Mouse (Mus musculus) heart, embryonic 14.5 days (tissue): ENCODE measurements around the gene Supt20. TPM values are rescaled to one million over a fixed set of nuclear protein-coding genes. Genes with fewer than 3 reads are reported as not detected.

ENCODE experiments used
- ATAC-seq: fragments of 200-750 bp; cut with Nextera tagmentation; 2 replicates; pipeline ENCODE4 v1.8.0; 2017; ENCODE audit warnings: low read depth, moderate TSS enrichment; ENCODE audit not compliant: insufficient number of reproducible peaks, insufficient read depth, low FRiP score
- H3K27ac ChIP-seq, 2 experiments: fragments of 200-500 bp in 1 of 2; fragments of 300-500 bp in 1 of 2; sonication (generic) in 1 of 2; replicated peaks in 1 of 2; 2 replicates each; pipeline ENCODE4 v1.5.1; 2012 to 2014; ENCODE audit warnings: low read depth in 2 of 2, low read length in 2 of 2, control low read depth in 1 of 2, mild to moderate bottlenecking in 1 of 2, mixed read lengths in 1 of 2; ENCODE audit not compliant: control insufficient read depth in 1 of 2, insufficient read depth in 1 of 2
- H3K27me3 ChIP-seq: fragments of 300-500 bp; sonication (generic); 2 replicates; pipeline ENCODE4 v1.6.1; 2014; ENCODE audit warnings: mild to moderate bottlenecking, low read length, control low read depth; ENCODE audit not compliant: control insufficient read depth, insufficient read depth
- H3K36me3 ChIP-seq: fragments of 300-500 bp; sonication (generic); 2 replicates; pipeline ENCODE4 v1.6.1; 2014; ENCODE audit warnings: mild to moderate bottlenecking, control low read depth, low read length, mixed read lengths; ENCODE audit not compliant: control insufficient read depth, insufficient read depth
- H3K4me1 ChIP-seq, 2 experiments: fragments of 200-500 bp in 1 of 2; fragments of 300-500 bp in 1 of 2; sonication (generic) in 1 of 2; 2 replicates each; pipeline ENCODE4 v1.6.1; 2012 to 2014; ENCODE audit warnings: low read length in 2 of 2, control low read depth in 1 of 2, mixed read lengths in 1 of 2; ENCODE audit not compliant: control insufficient read depth in 2 of 2, insufficient read depth in 2 of 2
- H3K4me2 ChIP-seq: fragments of 300-500 bp; sonication (generic); 2 replicates; pipeline ENCODE4 v1.6.1; 2014; ENCODE audit warnings: mild to moderate bottlenecking, low read length
- H3K4me3 ChIP-seq, 2 experiments: fragments of 200-500 bp in 1 of 2; fragments of 300-500 bp in 1 of 2; sonication (generic) in 1 of 2; 2 replicates each; pipeline ENCODE4 v1.5.1; 2012 to 2014; ENCODE audit warnings: low read length in 2 of 2, mild to moderate bottlenecking in 2 of 2, control low read depth in 1 of 2, low read depth in 1 of 2, moderate library complexity in 1 of 2; ENCODE audit not compliant: control insufficient read depth in 1 of 2, insufficient read depth in 1 of 2
- H3K9ac ChIP-seq: fragments of 300-500 bp; sonication (generic); 2 replicates; pipeline ENCODE4 v1.6.1; 2014; ENCODE audit warnings: mild to moderate bottlenecking, low read length
- H3K9me3 ChIP-seq: fragments of 300-500 bp; sonication (generic); 2 replicates; pipeline ENCODE4 v1.6.1; 2016; ENCODE audit warnings: low read length, control low read depth; ENCODE audit not compliant: control insufficient read depth
- WGBS: fragments of 180-500 bp; shearing (Covaris S2); extraction: QIAGEN DNeasy Blood & Tissue Kit; methylation state at CpG from one replicate; pipeline ENCODE4 v1.1.7; 2014; 5-methylcytosine and 5-hydroxymethylcytosine counted together
- polyA plus RNA-seq: library from polyadenylated mRNA; unstranded; fragments of >200 nt; fragmentation: Nextera tagmentation; extraction: Ambion mirVana; gene quantifications from 2 replicates; pipeline ENCODE4 v1.2.1, GENCODE M21; 2014

The Supt20 gene
- polyA plus RNA-seq, 1 experiment from 2014 or later: 67.6 TPM

- Histone ChIP-seq H3K4me2 (no peak overlapping the region), H3K27ac (no peak overlapping the region), H3K9me3 (no peaks in the 10 kb centered on the region), H3K9ac (no peak overlapping the region), H3K4me1 (peaks cover 3 to 7% of the 10 kb centered on the region in 2 experiments; a peak in 2 of 4 replicates), H3K4me3 (no peak overlapping the region), H3K36me3 (no peaks in the 10 kb centered on the region), H3K27me3 (no peaks in the 10 kb centered on the region)
- ATAC-seq: no peak
- 78% methylated on average over 5 of the region's 5 CpGs for WGBS
Observed at GRCm38 (mm10) chr3:54766811-54767210, 74.2 kb downstream of the Supt20 start.

- 77% methylated on average over 8 of the region's 8 CpGs for WGBS
- Histone ChIP-seq H3K36me3 (no peaks in the 10 kb centered on the region), H3K4me3 (no peak overlapping the region), H3K9me3 (0 out of 2 replicates have a peak, but pooled peaks cover 3% of the 10 kb centered on the region), H3K27me3 (no peaks in the 10 kb centered on the region), H3K9ac (no peak overlapping the region), H3K4me1 (peaks cover 3 to 7% of the 10 kb centered on the region in 2 experiments; a peak in 2 of 4 replicates), H3K27ac (no peak overlapping the region), H3K4me2 (no peak overlapping the region)
- no peak for ATAC-seq
Observed at GRCm38 (mm10) chr3:54768592-54768991, 76.0 kb downstream of the Supt20 start.

GRCm38 (mm10) chr3:54769349-54770275 lies 77.0 kb downstream of the Supt20 start:
- 76% methylated on average over 17 of the region's 17 CpGs for WGBS
- ATAC-seq: no peak
- no peak overlapping the region for H3K27ac ChIP-seq
- H3K9ac ChIP-seq: no peak overlapping the region
- H3K27me3 ChIP-seq: no peaks in the 10 kb centered on the region
- H3K9me3 ChIP-seq: 0 out of 2 replicates have a peak, but pooled peaks cover 5% of the 10 kb centered on the region
- no peaks in the 10 kb centered on the region for H3K4me1 ChIP-seq
- no peak overlapping the region for H3K4me3 ChIP-seq
- no peak overlapping the region for H3K4me2 ChIP-seq
- H3K36me3 ChIP-seq: no peaks in the 10 kb centered on the region

GRCm38 (mm10) chr3:54773613-54774012 lies 81.0 kb downstream of the Supt20 start:
- H3K27ac ChIP-seq: no peak overlapping the region
- ATAC-seq: no peak
- H3K9me3 ChIP-seq: 0 out of 2 replicates have a peak, but pooled peaks cover 5% of the 10 kb centered on the region
- no peak overlapping the region for H3K4me3 ChIP-seq
- no peaks in the 10 kb centered on the region for H3K27me3 ChIP-seq
- no peak overlapping the region for H3K9ac ChIP-seq
- H3K36me3 ChIP-seq: no peaks in the 10 kb centered on the region
- H3K4me1 ChIP-seq: peaks cover 0 to 2% of the 10 kb centered on the region in 2 experiments; a peak in 1 of 4 replicates
- no peak overlapping the region for H3K4me2 ChIP-seq
- WGBS: 84% methylated on average over 6 of the region's 6 CpGs

- Histone ChIP-seq H3K9ac (no peak overlapping the region), H3K36me3 (no peaks in the 10 kb centered on the region), H3K9me3 (peaks cover 8% of the 10 kb centered on the region; the same call in 1 of the 2 replicates), H3K27me3 (no peaks in the 10 kb centered on the region), H3K4me1 (peaks cover 0 to 2% of the 10 kb centered on the region in 2 experiments; a peak in 1 of 4 replicates), H3K4me2 (no peak overlapping the region), H3K4me3 (no peak overlapping the region), H3K27ac (no peak overlapping the region)
- 51% methylated on average over 7 of the region's 7 CpGs for WGBS
- no peak for ATAC-seq
Observed at GRCm38 (mm10) chr3:54775989-54776631, 83.5 kb downstream of the Supt20 start.

Other genes with a start within 250 kb of the Supt20 start
- gene Gm21958, start 21.5 kb downstream of the Supt20 start, polyA plus RNA-seq: 1.1 and 1.3 TPM in 2 replicates
- 70.6 and 79.7 TPM in 2 replicates for gene Exosc8, start 42.6 kb downstream of the Supt20 start, polyA plus RNA-seq
- 37.4 and 41.6 TPM in 2 replicates for gene Alg5, start 42.7 kb downstream of the Supt20 start, polyA plus RNA-seq
- 0.88 and 1.4 TPM in 2 replicates for gene Smad9, start 62.8 kb downstream of the Supt20 start, polyA plus RNA-seq
- gene Rfxap, start 115.0 kb downstream of the Supt20 start, polyA plus RNA-seq: 36.3 and 39.5 TPM in 2 replicates
- 0.15 and 0.24 TPM in 2 replicates for gene Sertm1, start 223.1 kb downstream of the Supt20 start, polyA plus RNA-seq